Mouse (Mus musculus): ENCODE results near the gene Gk5.

Gene Gk5

GRCm38 (mm10) chr9:96196636-96197181 is 77.5 kb downstream of the Gk5 start:
- no peak for TF ChIP-seq GATA4 (IDR thresholded peaks at IDR 0.05; ENCODE audit: insufficient replicate concordance, low read length)

GRCm38 (mm10) chr9:96197806-96198205 is 78.6 kb downstream of the Gk5 start:
- no peak for TF ChIP-seq GATA4 (IDR thresholded peaks at IDR 0.05; ENCODE audit: insufficient replicate concordance, low read length)

DNA sequence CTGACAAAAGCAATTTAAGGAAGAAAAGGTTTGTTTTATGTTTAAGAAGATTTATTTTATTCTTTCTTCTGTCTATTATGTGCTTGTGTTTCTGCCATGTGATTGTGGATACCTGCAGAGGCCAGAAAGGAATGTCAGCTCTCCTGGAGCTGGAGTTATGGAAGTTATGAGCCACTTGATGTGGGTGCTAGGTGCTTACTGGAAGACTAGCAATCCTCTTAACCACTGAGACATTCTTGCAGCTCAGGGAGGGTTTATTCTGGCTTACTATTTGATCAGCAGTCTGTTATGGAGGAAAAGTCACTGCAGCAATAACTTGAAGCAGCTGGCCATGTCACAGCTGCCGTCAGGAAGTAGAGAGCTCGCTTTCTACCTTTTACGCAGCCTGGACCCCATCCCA is 84.5 kb downstream of the Gk5 start:
- no peak for TF ChIP-seq GATA4 (IDR thresholded peaks at IDR 0.05; ENCODE audit: insufficient replicate concordance, low read length)

DNA sequence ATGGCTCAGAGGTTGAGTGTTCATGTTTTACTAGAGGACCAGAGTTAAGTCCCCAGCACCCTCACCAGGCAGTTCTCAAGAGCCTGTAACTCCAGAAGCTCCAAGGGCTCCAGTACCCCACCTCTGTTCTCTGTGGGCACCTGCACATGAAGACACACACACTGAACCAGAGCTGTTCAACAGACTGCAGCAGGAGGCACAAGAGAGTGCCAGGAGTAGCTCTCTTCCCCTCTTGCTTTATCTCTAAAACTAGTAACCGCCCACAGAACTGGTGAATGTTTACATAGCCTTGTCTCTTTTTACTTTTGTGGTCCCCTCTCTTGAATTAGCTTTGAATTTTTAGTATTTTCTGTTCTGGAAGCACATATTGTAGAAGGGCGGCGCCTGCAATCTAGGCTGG is 88.3 kb downstream of the Gk5 start:
- no peak for TF ChIP-seq GATA4 (IDR thresholded peaks at IDR 0.05; ENCODE audit: insufficient replicate concordance, low read length)

GRCm38 (mm10) chr9:96213036-96213645 is 94.0 kb downstream of the Gk5 start:
- no peak for TF ChIP-seq GATA4 (IDR thresholded peaks at IDR 0.05; ENCODE audit: insufficient replicate concordance, low read length)

- TF ChIP-seq GATA4 (IDR thresholded peaks at IDR 0.05; ENCODE audit: insufficient replicate concordance, low read length): no peak
Measured at GRCm38 (mm10) chr9:96214171-96214570, 95.0 kb downstream of the Gk5 start.

GRCm38 (mm10) chr9:96217299-96217698 is 98.1 kb downstream of the Gk5 start:
- TF ChIP-seq GATA4 (IDR thresholded peaks at IDR 0.05; ENCODE audit: insufficient replicate concordance, low read length): no peak

- TF ChIP-seq GATA4 (IDR thresholded peaks at IDR 0.05; ENCODE audit: insufficient replicate concordance, low read length): no peak
Measured at GRCm38 (mm10) chr9:96217799-96218198, 98.6 kb downstream of the Gk5 start.

DNA sequence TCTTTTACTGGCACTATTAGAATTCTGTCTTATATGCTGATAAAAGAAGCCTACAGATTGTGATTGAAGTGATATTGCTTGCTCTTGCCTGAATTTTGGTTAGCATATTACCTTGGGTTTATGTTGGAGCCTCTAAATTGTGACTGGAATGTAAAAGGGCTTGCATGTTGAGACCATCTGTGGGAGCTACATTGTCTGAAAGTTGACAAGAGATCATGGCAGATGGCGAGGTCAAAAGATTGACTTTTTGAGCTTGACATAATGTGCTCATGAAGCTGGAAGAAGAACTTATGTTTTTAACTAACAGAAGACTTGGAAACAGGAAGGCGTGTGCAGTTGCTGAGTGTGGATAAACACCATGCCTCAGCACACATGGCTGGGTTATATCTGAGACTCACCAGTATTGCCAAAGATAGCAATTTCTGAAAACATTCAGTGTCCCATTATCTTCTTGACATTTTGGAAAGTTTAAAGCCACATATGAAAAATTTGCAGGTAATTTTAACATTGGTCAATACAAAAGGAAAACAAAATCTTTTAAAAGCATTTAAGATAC is 100.0 kb downstream of the Gk5 start:
- no peak for TF ChIP-seq GATA4 (IDR thresholded peaks at IDR 0.05; ENCODE audit: insufficient replicate concordance, low read length)

DNA sequence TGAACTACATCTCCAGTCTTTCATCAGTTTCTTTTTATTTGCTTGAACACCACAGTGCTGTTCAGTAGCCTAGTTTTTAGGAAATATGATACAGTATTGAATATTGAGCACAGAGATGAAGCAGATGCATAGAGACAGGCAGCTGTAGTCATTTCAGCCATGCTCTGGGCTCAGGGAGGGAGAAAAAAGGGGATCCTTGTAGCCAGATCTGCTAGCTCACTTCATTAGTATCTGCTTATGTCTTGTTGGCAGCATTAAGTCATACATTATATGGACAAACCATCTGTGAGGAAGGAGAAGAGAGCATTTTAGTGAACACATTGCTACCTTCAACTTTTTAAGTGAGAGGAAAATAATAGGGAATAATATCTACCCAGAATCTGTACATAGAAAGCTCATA is 101.3 kb downstream of the Gk5 start:
- TF ChIP-seq GATA4 (IDR thresholded peaks at IDR 0.05; ENCODE audit: insufficient replicate concordance, low read length): no peak

DNA sequence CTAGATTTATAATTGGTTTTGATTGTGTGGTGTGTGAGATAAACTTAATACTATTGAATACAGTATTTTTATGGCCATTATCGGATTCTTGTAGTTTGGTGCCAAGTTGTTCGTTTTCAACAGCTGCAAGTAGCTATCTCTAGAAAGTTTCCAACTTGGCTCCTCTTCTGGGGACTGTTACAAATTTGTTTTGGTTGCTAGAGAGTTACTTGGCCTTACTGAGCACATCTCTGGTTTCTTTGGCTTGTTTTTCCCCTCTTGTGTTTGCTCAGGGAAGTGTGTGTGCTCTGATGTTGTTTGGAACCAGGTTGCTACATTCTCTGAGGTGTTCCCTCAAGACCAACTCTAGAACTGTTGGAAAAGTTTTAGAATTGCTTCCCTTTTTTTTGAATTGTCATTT is 104.1 kb downstream of the Gk5 start:
- TF ChIP-seq GATA4 (IDR thresholded peaks at IDR 0.05; ENCODE audit: insufficient replicate concordance, low read length): no peak

DNA sequence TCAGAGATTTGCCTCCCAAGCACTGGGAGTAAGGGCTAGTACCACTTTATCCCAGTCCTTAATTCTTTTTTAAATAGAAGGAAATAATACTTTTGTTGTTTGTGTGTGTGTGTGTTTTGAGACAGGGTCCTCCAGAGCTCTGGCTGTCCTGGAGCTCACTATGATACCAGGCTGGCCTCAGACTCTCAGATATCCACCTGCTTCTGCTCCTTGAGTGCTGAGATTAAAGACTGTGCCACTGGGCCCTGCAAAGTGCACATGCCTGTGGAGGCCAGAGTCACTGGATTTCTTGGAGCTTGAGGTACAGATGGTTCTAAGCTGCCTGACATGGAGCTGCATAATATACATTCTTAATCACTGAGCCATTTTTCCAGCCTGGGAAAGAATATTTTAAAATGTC is 109.1 kb downstream of the Gk5 start:
- no peak for TF ChIP-seq GATA4 (IDR thresholded peaks at IDR 0.05; ENCODE audit: insufficient replicate concordance, low read length)

GRCm38 (mm10) chr9:96230271-96230670 is 111.1 kb downstream of the Gk5 start:
- no peak for TF ChIP-seq GATA4 (IDR thresholded peaks at IDR 0.05; ENCODE audit: insufficient replicate concordance, low read length)

Measured in liver, adult (tissue).